Comparison of ENCODE assay signal across 13 mouse cellular contexts in genomic region chr7:25087256-25087912, GRCm38 (mm10). TPM values are rescaled to one million over a fixed set of nuclear protein-coding genes. Genes with fewer than 3 reads are reported as not detected.
DNase-seq lines count a peak whose midpoint lies in the region; ATAC-seq and TF ChIP-seq lines count a peak whose summit lies in the region.
"Had no signal": no experiment of that assay in that cellular context is flagged by ENCODE, and none has a peak within 500 bp of the region (broad histone marks: within the 10 kb centered on the region; RNA-seq: fewer than 3 reads in every experiment).

No protein-coding gene starts in this region.

- peak; percentile 39 for DNase-seq in hindbrain, embryonic 11.5 days (ENCODE audit: low spot score)
- no peak for DNase-seq in hindbrain, embryonic 14.5 days (ENCODE audit: low spot score)
- peak; percentile 11 for DNase-seq in thymus, postnatal 0 days (ENCODE audit: low spot score)
- DNase-seq in thymus, postnatal 4 days: no peak
- DNase-seq in forebrain, postnatal 0 days: no peak
- DNase-seq in frontal cortex, postnatal 36 days (ENCODE audit: low spot score in 2 of 2): no peak
- no peak for DNase-seq in heart, postnatal 25 days (ENCODE audit: low spot score)
- DNase-seq in layer of hippocampus, postnatal 14 days (ENCODE audit: low spot score in 2 of 2): no peak
- DNase-seq: heart, adult 18-20 months; right cerebral cortex, adult 18-20 months had no signal

- 47% methylated on average over 10 of the region's 10 CpGs for WGBS in hindbrain, embryonic 11.5 days
- WGBS in hindbrain, embryonic 14.5 days: 56% methylated on average over 10 of the region's 10 CpGs
- WGBS in forebrain, postnatal 0 days: 53% methylated on average over 10 of the region's 10 CpGs

- H3K4me3 ChIP-seq in hindbrain, embryonic 11.5 days (ENCODE audit: low read depth, low read length): no peak overlapping the region
- H3K4me3 ChIP-seq in hindbrain, embryonic 14.5 days (replicated peaks; ENCODE audit: low read length): no peak overlapping the region
- H3K4me3 ChIP-seq in forebrain, postnatal 0 days (ENCODE audit: low read depth, low read length): no peak overlapping the region
- H3K4me3 ChIP-seq: hindbrain, embryonic 15.5 days; layer of hippocampus, adult 2 months; limb, embryonic 13.5 days had no signal

- H3K4me2 ChIP-seq in hindbrain, embryonic 11.5 days (replicated peaks; ENCODE audit: low read depth, low read length): no peak overlapping the region
- no peak overlapping the region for H3K4me2 ChIP-seq in hindbrain, embryonic 14.5 days (replicated peaks)
- H3K4me2 ChIP-seq in forebrain, postnatal 0 days (ENCODE audit: low read depth): no peak overlapping the region
- H3K4me2 ChIP-seq: hindbrain, embryonic 15.5 days; limb, embryonic 13.5 days had no signal

- H3K27ac ChIP-seq in hindbrain, embryonic 11.5 days (ENCODE audit: low read depth, low read length): peak overlapping the region; percentile 18; the same call in 1 of the 2 replicates
- H3K27ac ChIP-seq in hindbrain, embryonic 14.5 days: no peak overlapping the region
- no peak overlapping the region; the same call in 1 of the 2 replicates for H3K27ac ChIP-seq in forebrain, postnatal 0 days (ENCODE audit: low read depth, low read length)
- H3K27ac ChIP-seq: hindbrain, embryonic 15.5 days; layer of hippocampus, adult 2 months; limb, embryonic 13.5 days had no signal

- no peak overlapping the region for H3K9ac ChIP-seq in hindbrain, embryonic 11.5 days (ENCODE audit: low read depth, low read length)
- H3K9ac ChIP-seq in hindbrain, embryonic 14.5 days: no peak overlapping the region
- no peak overlapping the region for H3K9ac ChIP-seq in forebrain, postnatal 0 days
- H3K9ac ChIP-seq: hindbrain, embryonic 15.5 days; limb, embryonic 13.5 days had no signal

- intact Hi-C loops in heart, postnatal 25 days (cut with DNase I): no loop called here

- ATAC-seq in hindbrain, embryonic 11.5 days (ENCODE audit: low FRiP score): peak; percentile 47
- ATAC-seq in hindbrain, embryonic 14.5 days (ENCODE audit: low FRiP score): no peak
- 0 out of 2 replicates have a peak, but pooled peaks have one; percentile 7 for ATAC-seq in forebrain, postnatal 0 days

- H3K36me3 ChIP-seq in hindbrain, embryonic 11.5 days (ENCODE audit: control insufficient read depth, insufficient read depth, low read length): peaks cover 9% of the 10 kb centered on the region; the same call in 1 of the 2 replicates
- H3K36me3 ChIP-seq in hindbrain, embryonic 14.5 days (replicated peaks; ENCODE audit: control insufficient read depth, insufficient read depth): peaks cover 48% of the 10 kb centered on the region
- peaks cover 27% of the 10 kb centered on the region for H3K36me3 ChIP-seq in forebrain, postnatal 0 days (ENCODE audit: insufficient read depth)

- peaks cover 6% of the 10 kb centered on the region; the same call in 1 of the 2 replicates for H3K4me1 ChIP-seq in hindbrain, embryonic 11.5 days (replicated peaks; ENCODE audit: control insufficient read depth, insufficient read depth, low read length)
- no peaks in the 10 kb centered on the region; the same call in 1 of the 2 replicates for H3K4me1 ChIP-seq in hindbrain, embryonic 14.5 days (replicated peaks; ENCODE audit: control insufficient read depth, insufficient read depth, low read length)
- H3K4me1 ChIP-seq in forebrain, postnatal 0 days (ENCODE audit: insufficient read depth): no peaks in the 10 kb centered on the region

- no peaks in the 10 kb centered on the region for H3K27me3 ChIP-seq in hindbrain, embryonic 11.5 days (ENCODE audit: control insufficient read depth, insufficient read depth, low read length)
- H3K27me3 ChIP-seq in hindbrain, embryonic 14.5 days (ENCODE audit: control insufficient read depth, insufficient read depth, low read length): no peaks in the 10 kb centered on the region
- no peaks in the 10 kb centered on the region for H3K27me3 ChIP-seq in forebrain, postnatal 0 days (ENCODE audit: insufficient read depth, low read length)
- H3K27me3 ChIP-seq: hindbrain, embryonic 15.5 days had no signal

- H3K9me3 ChIP-seq in hindbrain, embryonic 11.5 days (ENCODE audit: control insufficient read depth, low read length): no peaks in the 10 kb centered on the region
- no peaks in the 10 kb centered on the region for H3K9me3 ChIP-seq in hindbrain, embryonic 14.5 days (ENCODE audit: control insufficient read depth, low read length)
- H3K9me3 ChIP-seq in forebrain, postnatal 0 days (ENCODE audit: low read length): no peaks in the 10 kb centered on the region
- H3K9me3 ChIP-seq: hindbrain, embryonic 15.5 days; limb, embryonic 13.5 days had no signal

- no peak for TF ChIP-seq CTCF in forebrain, postnatal 0 days (IDR thresholded peaks at IDR 0.05; ENCODE audit: low read depth)

RNA-seq across cellular contexts. Expression of gene Zfp574, which starts 15.0 kb away (rescaled TPM):
- 17.9 and 19.9 TPM in 2 replicates for polyA plus RNA-seq in hindbrain, embryonic 11.5 days (2014; fragmentation: Nextera tagmentation; extraction: Ambion mirVana)
- polyA plus RNA-seq in hindbrain, embryonic 14.5 days (2014; fragmentation: Nextera tagmentation; extraction: Ambion mirVana): 29.3 and 29.4 TPM in 2 replicates
- 18.1 and 20.8 TPM in 2 replicates for polyA plus RNA-seq in thymus, postnatal 0 days (2015; fragmentation: Nextera tagmentation; extraction: Ambion mirVana)
- total RNA-seq in forebrain, postnatal 0 days (2014; rRNA removed): 25.4 and 31.5 TPM in 2 replicates
- 30.6 and 33.0 TPM in 2 replicates for polyA plus RNA-seq in forebrain, postnatal 0 days (2015; fragmentation: Nextera tagmentation; extraction: Ambion mirVana)
- 1 to 10 TPM; 9.8 to 9.9 TPM for total RNA-seq in heart, postnatal 25 days (2021)
- 10 to 100 TPM; 25.0 to 26.1 TPM for total RNA-seq in layer of hippocampus, postnatal 14 days (2021)

RNA-seq across cellular contexts. Expression of gene Grik5, which starts 15.2 kb away (rescaled TPM):
- 8.9 and 14.4 TPM in 2 replicates for polyA plus RNA-seq in hindbrain, embryonic 11.5 days (2014; fragmentation: Nextera tagmentation; extraction: Ambion mirVana)
- polyA plus RNA-seq in hindbrain, embryonic 14.5 days (2014; fragmentation: Nextera tagmentation; extraction: Ambion mirVana): 21.0 and 22.5 TPM in 2 replicates
- 0.80 and 1.2 TPM in 2 replicates for polyA plus RNA-seq in thymus, postnatal 0 days (2015; fragmentation: Nextera tagmentation; extraction: Ambion mirVana)
- total RNA-seq in forebrain, postnatal 0 days (2014; rRNA removed): 94.1 and 106 TPM in 2 replicates
- polyA plus RNA-seq in forebrain, postnatal 0 days (2015; fragmentation: Nextera tagmentation; extraction: Ambion mirVana): 10.2 and 15.8 TPM in 2 replicates
- 1 to 10 TPM; 4.5 to 4.8 TPM for total RNA-seq in heart, postnatal 25 days (2021)
- total RNA-seq in layer of hippocampus, postnatal 14 days (2021): 100 to 1,000 TPM; 258 to 270 TPM

Comparison
In these comparisons a context has a peak if more than half of its experiments do, and no peak if none do; other contexts are left out.
1. DNase-seq: peak in hindbrain, embryonic 11.5 days (single experiment) and thymus, postnatal 0 days (single experiment); none in hindbrain, embryonic 14.5 days (single experiment), thymus, postnatal 4 days (single experiment), forebrain, postnatal 0 days (single experiment), frontal cortex, postnatal 36 days (0 of 2), heart, postnatal 25 days (single experiment) and layer of hippocampus, postnatal 14 days (0 of 2).